Mouse (Mus musculus) liver (tissue): Measurements from ENCODE around the gene Ppp1r10.
"Not testable (repeated sequence)": the region's sequence is repeated elsewhere in the genome, so short reads cannot be mapped to it uniquely, and the experiment has no call there.

Experiments used
- DNase-seq: peaks from one replicate; pipeline ENCODE4 v3.0.0-alpha.2; 2020; ENCODE audit warnings: mixed read lengths

Gene Ppp1r10

DNA sequence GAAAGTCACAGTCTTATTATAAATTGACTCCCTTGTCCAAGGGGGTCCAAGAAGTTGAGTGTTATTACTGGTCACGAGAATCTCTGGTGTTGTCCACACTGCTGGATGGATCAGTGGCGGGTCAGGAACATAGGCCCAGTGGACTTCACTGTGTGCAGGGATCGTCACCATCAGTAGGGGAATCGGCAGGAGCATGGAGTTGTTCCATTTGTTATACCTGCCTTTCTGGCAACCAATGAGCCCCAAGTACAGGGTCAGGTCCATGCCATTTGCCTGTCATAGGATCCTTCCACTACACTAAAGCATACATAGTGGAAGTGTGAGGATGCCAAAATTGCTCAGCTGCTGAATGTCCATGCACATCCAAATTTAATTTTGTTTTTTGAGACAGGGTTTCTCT, 16.4 kb downstream of the Ppp1r10 start:
- no peak for DNase-seq

DNA sequence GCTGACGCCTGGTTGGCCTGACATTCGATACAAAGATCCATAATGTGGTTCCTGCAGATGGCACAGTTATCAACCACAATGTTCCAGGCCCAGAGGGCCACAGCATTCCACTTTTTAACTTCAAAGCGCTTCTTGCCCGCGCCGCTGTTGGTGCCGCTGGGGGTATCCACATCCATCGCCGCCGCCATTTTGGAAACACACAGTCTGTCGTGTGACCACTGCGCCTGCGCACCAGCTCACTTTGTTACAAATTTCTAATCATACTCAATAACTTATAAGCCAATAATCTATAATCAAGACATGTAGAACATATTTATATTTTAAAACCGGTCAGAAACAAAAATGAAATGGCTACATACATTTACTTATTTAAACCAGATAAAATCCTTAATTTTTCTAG, 19.5 kb downstream of the Ppp1r10 start:
- not testable (repeated sequence) for DNase-seq

DNA sequence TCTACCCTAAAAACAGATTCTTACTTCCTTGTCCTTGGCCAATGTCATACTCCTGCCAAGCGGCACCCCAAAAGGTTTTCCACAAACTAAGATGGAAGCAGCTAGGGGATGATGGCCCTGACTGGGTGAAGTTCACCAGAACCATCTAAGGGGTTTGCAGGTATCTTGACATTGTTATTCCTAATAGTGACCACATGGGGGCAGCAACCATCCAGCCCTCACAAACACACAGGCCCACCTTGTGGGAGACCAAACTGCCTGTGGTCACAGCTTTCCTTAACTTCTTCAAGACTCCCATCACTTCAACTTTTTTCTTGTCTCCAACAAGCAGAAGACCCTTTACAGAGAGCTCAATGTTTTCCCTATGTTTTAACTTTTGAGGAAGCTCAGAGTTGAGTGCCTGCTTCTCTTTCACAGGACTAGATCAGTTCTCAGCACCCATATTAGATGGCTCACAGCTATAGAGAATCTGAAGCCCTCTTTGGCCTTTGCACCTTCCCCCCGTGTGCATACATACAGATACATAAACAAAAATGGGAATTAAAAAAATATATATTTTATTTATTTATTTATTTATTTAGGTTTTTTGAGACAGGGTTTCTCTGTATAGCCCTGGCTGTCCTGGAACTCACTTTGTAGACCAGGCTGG, 21.6 kb downstream of the Ppp1r10 start:
- peak; percentile 55 for DNase-seq

GRCm38 (mm10) chr17:35939108-35939507, 22.9 kb downstream of the Ppp1r10 start:
- no peak for DNase-seq

GRCm38 (mm10) chr17:35939941-35940340, 23.7 kb downstream of the Ppp1r10 start:
- no peak for DNase-seq

DNA sequence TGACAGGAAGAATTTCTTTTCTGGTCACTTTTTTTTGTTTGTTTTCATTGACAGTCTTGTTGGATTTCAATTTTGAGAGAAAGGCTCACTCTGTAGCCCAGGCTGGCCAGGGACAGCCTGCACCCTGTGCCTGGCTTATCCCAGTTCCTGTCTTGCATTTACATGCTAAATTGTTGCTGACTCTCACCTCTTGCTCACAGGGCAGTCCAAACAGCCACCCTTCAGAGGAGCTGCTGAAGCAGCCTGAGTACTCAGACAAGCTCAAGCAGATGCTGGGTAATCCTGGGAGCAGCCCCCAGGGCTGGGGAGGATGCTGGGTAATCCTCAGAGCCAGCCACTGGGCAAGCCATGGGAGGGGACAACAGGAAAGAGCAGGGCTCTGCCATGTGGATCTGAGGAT, 34.7 kb downstream of the Ppp1r10 start:
- DNase-seq = not testable (repeated sequence)

- DNase-seq = not testable (repeated sequence)
These were observed 36.3 kb downstream of the Ppp1r10 start for GRCm38 (mm10) chr17:35952559-35952958.

- DNase-seq = no peak
These were observed 38.4 kb downstream of the Ppp1r10 start for GRCm38 (mm10) chr17:35954665-35955064.

DNA sequence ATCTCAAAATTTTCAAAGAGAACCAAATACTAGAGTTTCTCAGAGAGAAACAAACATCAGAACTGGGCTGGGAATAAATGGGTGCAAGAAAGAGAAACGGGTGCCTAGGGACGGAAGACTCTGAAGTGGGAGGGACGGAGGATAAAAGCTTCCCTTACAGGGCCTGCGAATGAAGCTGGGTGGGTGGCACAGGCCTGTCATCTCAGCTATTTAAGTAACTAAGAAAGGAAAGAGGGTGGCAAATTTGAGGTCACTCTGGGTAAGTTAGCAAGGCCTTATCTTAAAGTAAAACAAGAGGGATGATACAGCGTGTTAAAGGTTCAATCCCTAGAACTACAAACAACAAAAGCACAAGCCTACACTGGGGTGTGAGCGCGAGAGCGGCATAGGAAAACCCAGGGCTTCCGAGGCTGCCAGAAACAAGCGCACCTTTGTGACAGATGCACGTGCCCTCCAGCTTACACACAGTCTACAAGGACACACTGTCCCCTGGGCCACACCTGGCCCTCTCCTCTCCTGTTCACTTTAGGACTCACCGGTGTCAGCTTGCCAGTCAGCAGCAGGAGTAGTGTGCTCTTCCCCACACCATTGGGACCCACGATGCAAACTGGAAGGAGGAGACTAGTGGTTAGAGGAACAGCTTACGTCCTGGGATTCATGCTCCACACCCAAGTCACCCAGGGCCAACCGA, 42.4 kb downstream of the Ppp1r10 start:
- no peak for DNase-seq

DNA sequence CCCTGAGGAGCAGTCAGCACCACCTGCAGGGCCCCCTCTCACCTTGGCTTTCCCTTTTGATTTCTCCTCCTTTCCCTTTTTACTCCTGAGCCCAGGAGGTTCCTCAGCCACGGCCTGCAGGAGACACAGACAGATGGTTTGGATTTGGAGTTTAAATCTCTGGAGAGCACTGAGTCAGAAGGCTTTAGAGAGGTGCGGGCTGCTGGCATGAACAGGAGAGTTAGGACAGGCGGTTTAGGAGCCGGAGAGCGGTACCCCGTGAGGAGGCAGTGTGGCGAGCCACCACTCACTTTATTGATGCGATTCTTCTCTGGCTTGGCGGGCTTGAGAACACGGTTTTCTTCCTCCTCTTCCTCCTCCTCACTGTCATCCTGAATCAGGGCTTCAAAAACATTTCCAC, 47.0 kb downstream of the Ppp1r10 start:
- DNase-seq = no peak

DNA sequence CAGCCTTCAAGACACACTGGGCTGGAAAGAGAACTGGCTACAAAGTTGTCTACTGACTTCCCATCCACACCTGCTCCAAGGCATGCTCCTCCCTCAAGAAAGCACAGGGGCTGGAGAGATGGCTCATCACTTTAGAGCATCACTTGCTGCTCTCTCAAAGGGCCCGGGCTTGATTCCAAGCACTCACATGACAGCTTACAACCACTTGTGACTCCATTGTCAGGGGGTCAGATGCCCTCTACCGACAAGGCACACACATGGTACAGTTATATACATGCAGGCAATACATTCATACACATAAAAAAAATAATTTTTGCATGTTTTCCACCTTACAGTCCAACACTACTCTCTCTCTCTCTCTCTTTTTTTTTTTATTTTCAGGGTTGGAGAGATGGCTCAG, 51.4 kb downstream of the Ppp1r10 start:
- DNase-seq = no peak

DNA sequence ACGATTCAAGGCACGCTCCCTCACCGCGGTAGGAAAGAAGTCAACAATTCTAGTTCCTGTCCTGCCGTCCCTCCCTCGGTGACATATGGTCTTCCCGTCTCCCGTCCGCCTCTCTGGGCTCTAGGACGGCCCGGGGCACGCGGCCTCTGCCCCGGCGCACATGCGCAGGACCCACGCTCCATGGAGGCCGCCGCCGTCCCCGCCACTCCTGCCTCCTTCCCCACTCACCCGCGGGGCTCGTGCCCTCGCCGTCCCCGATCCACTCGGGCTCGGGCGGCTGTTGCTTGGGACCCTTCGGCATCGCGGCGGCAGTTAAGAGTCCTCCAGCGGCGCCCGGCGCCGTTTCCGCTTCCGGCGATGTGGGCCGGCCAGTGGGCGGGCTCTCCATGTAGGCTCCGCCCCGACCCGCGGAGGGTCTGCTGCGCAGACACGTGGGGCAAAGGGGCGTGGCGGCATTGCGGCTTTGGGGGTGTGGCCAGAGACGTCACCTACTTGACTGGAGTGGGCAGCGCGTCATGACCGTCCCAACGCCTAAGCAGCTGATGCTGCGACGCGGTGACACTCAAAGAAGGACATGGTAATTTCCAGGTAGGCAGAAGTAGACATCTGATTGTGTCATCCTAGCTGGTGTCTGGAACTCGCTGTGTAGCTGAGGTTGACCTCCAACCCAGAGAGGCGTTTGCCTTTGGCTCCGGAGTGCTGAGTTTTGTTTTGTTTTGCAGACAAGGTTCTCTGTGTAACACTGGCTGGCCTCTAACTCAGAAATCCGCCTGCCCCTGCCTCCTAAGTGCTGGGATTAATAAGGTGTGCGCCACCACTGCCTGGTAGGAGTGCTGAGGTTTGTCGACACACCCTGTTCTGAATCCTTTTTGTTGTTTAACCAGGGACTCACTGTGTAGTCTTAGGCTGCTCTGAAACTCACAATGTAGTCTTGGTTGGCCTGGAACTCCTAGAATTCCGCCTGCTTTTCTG, 53.5 kb downstream of the Ppp1r10 start, which contains the start of gene Abcf1:
Gene Abcf1 (minus strand): TSS at position 344 of the 972 bp plus-strand sequence.
- DNase-seq = peak; percentile 100

DNA sequence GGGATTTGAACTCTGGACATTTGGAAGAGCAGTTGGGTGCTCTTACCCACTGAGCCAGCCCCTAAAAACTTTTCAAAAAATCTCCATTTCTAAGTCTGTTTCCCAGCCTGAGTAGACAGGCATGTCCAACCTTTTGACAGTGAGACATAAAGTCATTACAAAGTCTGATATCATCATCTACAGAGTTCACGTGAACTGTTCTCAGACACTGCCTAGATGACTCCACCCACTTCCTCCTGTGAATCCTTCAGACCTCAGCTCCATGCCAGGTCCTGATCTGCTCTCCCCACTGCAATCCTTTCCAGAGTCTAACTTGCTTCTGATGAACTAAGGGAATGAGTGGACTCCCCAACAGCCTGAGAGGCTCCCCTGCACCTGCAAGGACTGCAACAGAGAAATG, 55.9 kb downstream of the Ppp1r10 start:
- DNase-seq = no peak

- peak; percentile 42 for DNase-seq
These were observed 62.7 kb downstream of the Ppp1r10 start for GRCm38 (mm10) chr17:35978811-35979400.

- DNase-seq = peak; percentile 84
These were observed 63.4 kb downstream of the Ppp1r10 start, which contains the start of the genes Gnl1 and Prr3 for GRCm38 (mm10) chr17:35979401-35980362. Gene Gnl1, plus strand, starts transcription at chr17:35979851. Gene Prr3, minus strand, starts transcription at chr17:35980236.

DNA sequence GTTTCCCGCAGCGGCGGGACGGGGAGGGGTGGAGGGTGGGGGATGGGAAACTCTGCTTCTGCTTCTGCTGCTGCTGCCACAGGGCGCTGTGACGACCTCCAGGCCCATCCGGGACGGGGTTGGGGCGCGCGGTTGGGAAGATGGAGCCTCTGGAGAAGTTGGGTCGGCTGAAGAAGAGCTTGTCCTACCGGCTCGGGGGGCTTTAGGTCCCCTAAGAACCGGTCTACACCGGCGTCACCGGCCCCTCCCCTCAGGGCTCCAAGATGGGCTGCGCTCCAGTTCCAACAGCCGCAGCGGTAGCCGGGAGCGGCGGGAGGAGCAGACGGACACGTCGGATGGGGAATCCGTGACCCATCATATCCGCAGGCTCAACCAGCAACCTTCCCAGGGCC, 64.1 kb downstream of the Ppp1r10 start:
- peak; percentile 40 for DNase-seq

DNA sequence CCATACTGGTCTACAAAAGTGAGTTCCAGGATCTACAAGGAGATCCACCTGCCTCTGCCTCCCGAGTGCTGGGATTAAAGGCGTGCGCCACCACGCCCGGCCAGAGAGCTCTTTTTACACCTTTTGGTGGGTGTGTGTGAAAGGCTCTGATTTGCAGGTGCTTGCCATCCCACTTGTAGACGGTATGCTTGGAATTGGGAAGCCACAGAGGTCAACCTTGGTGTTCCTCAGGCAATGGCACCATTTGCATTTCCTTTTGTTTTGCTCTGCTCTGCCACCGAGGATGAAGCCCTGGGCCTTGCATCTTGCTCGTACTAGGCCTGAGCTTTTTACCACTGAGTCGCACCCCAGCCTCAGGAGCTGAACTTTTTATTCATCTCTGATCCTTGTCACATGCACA, 65.5 kb downstream of the Ppp1r10 start:
- DNase-seq = no peak
